Mouse (Mus musculus): ENCODE measurements around the gene Atn1.

DNA sequence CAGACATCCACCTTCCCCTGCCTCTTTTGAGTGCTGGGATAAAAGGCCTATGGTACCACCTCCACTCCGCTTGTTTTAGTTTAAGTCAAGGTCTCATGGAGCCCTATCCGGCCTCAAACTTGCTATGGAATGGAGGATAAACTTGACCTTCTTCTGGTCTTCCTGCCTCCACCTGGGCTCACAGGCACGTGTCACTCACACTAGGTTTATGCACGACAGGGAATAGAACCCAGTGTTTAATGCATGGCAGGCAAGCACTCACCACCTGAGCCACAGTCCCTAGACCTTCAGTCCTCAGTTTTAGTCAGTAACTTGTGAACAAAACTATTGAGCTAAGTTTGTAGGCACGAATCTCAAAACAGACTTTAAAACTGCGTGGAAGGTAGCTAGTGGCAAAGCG is 25.3 kb downstream of the Atn1 start:
- TF ChIP-seq CHD2 (IDR thresholded peaks at IDR 0.05; ENCODE audit: low read depth, low read length) (no peak), ZNF384 (IDR thresholded peaks at IDR 0.05; ENCODE audit: low read depth, low read length) (no peak), ZC3H11A (IDR thresholded peaks at IDR 0.05; ENCODE audit: borderline replicate concordance, low read depth, low read length) (no peak), HCFC1 (IDR thresholded peaks at IDR 0.05; ENCODE audit: borderline replicate concordance, insufficient read depth, low read length) (no peak), MAFK (IDR thresholded peaks at IDR 0.05; ENCODE audit: insufficient read depth, low read depth, low read length) (no peak)

Data from ES-E14 (cell line).